Mouse (Mus musculus): Measurements from ENCODE around the gene Brox.

DNA sequence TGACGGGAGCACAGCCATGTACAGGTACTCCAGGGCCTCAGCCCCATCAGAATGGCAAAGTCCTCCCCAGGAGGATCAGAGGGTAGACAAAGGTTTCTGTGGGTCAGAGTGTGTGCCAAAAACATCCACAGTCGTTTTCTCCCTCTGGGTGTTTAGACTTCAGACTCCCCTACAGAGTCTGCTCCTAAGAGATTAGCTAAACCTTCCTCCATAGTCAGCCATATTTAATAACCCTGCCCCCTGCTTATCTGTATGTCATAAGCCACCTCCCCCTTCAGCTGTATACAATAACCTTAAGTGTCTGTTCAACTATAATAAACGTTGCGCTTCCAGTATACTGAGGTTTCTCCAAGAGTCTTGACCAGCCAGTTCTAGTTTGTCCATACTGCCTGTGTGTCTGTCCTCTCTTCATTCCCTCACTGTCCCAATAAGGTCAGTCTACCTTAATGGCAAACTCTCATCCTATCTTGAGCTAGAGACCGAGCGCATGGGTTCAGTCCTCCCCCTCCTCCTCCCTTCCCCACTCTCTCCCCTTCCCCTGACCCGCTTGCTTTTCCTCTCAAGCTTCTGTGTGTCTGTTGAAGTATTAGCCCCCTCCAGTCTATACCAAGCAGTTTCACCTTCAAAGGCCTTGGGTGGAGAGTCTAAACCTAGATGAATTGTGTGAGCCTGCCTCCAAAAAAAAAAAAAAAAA, 63.9 kb downstream of the Brox start:
- TF ChIP-seq TAL1 (IDR thresholded peaks at IDR 0.05; ENCODE audit: low read length) (no peak), GATA1 (IDR thresholded peaks at IDR 0.05; ENCODE audit: low read length) (no peak)
